Mouse (Mus musculus) cerebellum, postnatal 25 days (tissue): Measurements from ENCODE around the gene Hist2h2bb.
"Not testable (repeated sequence)": the region's sequence is repeated elsewhere in the genome, so short reads cannot be mapped to it uniquely, and the experiment has no call there.

Experiments used
- DNase-seq, 2 experiments: peaks; one replicate each; pipeline ENCODE4 v3.0.0; 2021; ENCODE audit warnings: mixed read lengths in 2 of 2

The Hist2h2bb gene

GRCm38 (mm10) chr3:96239949-96240798, 29.4 kb upstream of the Hist2h2bb start, which contains the start of gene Hist2h2aa2:
Hist2h2aa2 (minus strand) TSS chr3:96240276.
- peak; percentile 96 to 100 for DNase-seq

- no peak for DNase-seq
Observed at GRCm38 (mm10) chr3:96240799-96241197, 28.8 kb upstream of the Hist2h2bb start.

- DNase-seq: no peak
Observed at GRCm38 (mm10) chr3:96243921-96244572, 25.5 kb upstream of the Hist2h2bb start.

- DNase-seq: peak; percentile 92
Observed at GRCm38 (mm10) chr3:96245003-96245886, 24.3 kb upstream of the Hist2h2bb start, which contains the start of gene Hist2h2aa1. Hist2h2aa1 (plus strand) TSS chr3:96245497.

- not testable (repeated sequence) for DNase-seq
Observed at GRCm38 (mm10) chr3:96246018-96246417, 23.5 kb upstream of the Hist2h2bb start.

GRCm38 (mm10) chr3:96246427-96246856, 23.1 kb upstream of the Hist2h2bb start, which contains the start of gene Hist2h3c1:
Hist2h3c1 (plus strand) TSS chr3:96246685.
- not testable (repeated sequence) for DNase-seq

GRCm38 (mm10) chr3:96247356-96248140, 22.0 kb upstream of the Hist2h2bb start:
- DNase-seq: no peak

- no peak for DNase-seq
Observed at GRCm38 (mm10) chr3:96248141-96249033, 21.2 kb upstream of the Hist2h2bb start.

GRCm38 (mm10) chr3:96249034-96249345, 20.6 kb upstream of the Hist2h2bb start:
- no peak for DNase-seq

GRCm38 (mm10) chr3:96250890-96251289, 18.7 kb upstream of the Hist2h2bb start:
- no peak for DNase-seq

- no peak for DNase-seq
Observed at GRCm38 (mm10) chr3:96251787-96252186, 17.8 kb upstream of the Hist2h2bb start.

- peak; percentile 16 to 39 for DNase-seq
Observed at GRCm38 (mm10) chr3:96254683-96255355, 14.7 kb upstream of the Hist2h2bb start.

- no peak for DNase-seq
Observed at GRCm38 (mm10) chr3:96255926-96256593, 13.5 kb upstream of the Hist2h2bb start.

GRCm38 (mm10) chr3:96257190-96257589, 12.4 kb upstream of the Hist2h2bb start:
- DNase-seq: no peak

- DNase-seq: no peak
Observed at GRCm38 (mm10) chr3:96260220-96260619, 9.3 kb upstream of the Hist2h2bb start.

- no peak for DNase-seq
Observed at GRCm38 (mm10) chr3:96261623-96262022, 7.9 kb upstream of the Hist2h2bb start.

- peak; percentile 88 to 91 for DNase-seq
Observed at GRCm38 (mm10) chr3:96262216-96262875, 7.2 kb upstream of the Hist2h2bb start.

- DNase-seq: peak; percentile 95 to 98
Observed at GRCm38 (mm10) chr3:96262979-96263550, 6.5 kb upstream of the Hist2h2bb start, which contains the start of gene Hist2h4. Hist2h4 (minus strand) TSS chr3:96263311.
